Comparison of ENCODE assay signal across 12 mouse cellular contexts in the genomic region with DNA sequence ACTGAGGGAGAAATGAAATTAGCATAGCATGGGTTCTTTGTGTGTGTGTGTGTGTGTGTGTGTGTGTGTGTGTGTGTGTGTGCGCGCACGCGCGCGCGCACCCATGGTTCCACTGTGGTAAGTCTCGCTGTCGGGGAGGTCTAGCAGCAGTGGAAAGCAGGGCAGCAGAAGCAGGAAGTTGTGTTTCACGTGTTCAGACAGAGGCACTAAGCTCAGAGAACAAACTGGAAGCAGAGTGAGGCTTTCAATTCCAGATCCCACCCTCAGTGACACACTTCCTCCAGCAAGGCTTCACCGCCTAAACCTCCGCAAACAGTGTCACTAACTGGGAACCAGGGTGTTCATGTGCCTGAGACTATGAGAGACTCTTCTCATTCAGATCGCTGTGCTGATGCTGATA. TPM values are rescaled to one million over a fixed set of nuclear protein-coding genes. Genes with fewer than 3 reads are reported as not detected.
DNase-seq lines count a peak whose midpoint lies in the region; ATAC-seq and TF ChIP-seq lines count a peak whose summit lies in the region.
"Had no signal": no experiment of that assay in that cellular context is flagged by ENCODE, and none has a peak within 500 bp of the region (broad histone marks: within the 10 kb centered on the region; RNA-seq: fewer than 3 reads in every experiment).

No protein-coding gene starts in this region.

- H3K27me3 ChIP-seq in heart, postnatal 0 days (ENCODE audit: control insufficient read depth, insufficient read depth, low read length) = no peaks in the 10 kb centered on the region
- no peaks in the 10 kb centered on the region for H3K27me3 ChIP-seq in liver, embryonic 13.5 days
- H3K27me3 ChIP-seq in embryonic facial prominence, embryonic 10.5 days (replicated peaks; ENCODE audit: low read depth, poor library complexity, severe bottlenecking) = no peaks in the 10 kb centered on the region
- H3K27me3 ChIP-seq in stomach, postnatal 0 days (ENCODE audit: control insufficient read depth, insufficient read depth, low read length) = no peaks in the 10 kb centered on the region
- H3K27me3 ChIP-seq: forebrain, embryonic 13.5 days; hindbrain, embryonic 13.5 days had no signal

- H3K36me3 ChIP-seq in heart, postnatal 0 days (replicated peaks; ENCODE audit: control insufficient read depth, insufficient read depth, low read length) = peaks cover 16% of the 10 kb centered on the region; the same call in 1 of the 2 replicates
- peaks cover 5% of the 10 kb centered on the region for H3K36me3 ChIP-seq in liver, embryonic 13.5 days
- H3K36me3 ChIP-seq in embryonic facial prominence, embryonic 10.5 days (replicated peaks) = peaks cover 44% of the 10 kb centered on the region
- no peaks in the 10 kb centered on the region for H3K36me3 ChIP-seq in stomach, postnatal 0 days (ENCODE audit: control insufficient read depth, insufficient read depth, low read length)

- H3K4me2 ChIP-seq in heart, postnatal 0 days (ENCODE audit: low read depth, low read length) = no peak overlapping the region
- no peak overlapping the region for H3K4me2 ChIP-seq in liver, embryonic 13.5 days
- H3K4me2 ChIP-seq in stomach, postnatal 0 days (replicated peaks; ENCODE audit: low read depth) = no peak overlapping the region
- H3K4me2 ChIP-seq: forebrain, embryonic 13.5 days; hindbrain, embryonic 13.5 days had no signal

- H3K9me3 ChIP-seq in heart, postnatal 0 days (replicated peaks; ENCODE audit: control insufficient read depth, low read length) = no peaks in the 10 kb centered on the region
- H3K9me3 ChIP-seq in liver, embryonic 13.5 days (replicated peaks) = no peaks in the 10 kb centered on the region
- H3K9me3 ChIP-seq in embryonic facial prominence, embryonic 10.5 days = no peaks in the 10 kb centered on the region
- H3K9me3 ChIP-seq in stomach, postnatal 0 days (ENCODE audit: control insufficient read depth, low read length) = no peaks in the 10 kb centered on the region
- H3K9me3 ChIP-seq: forebrain, embryonic 13.5 days; G1E; hindbrain, embryonic 13.5 days had no signal

- WGBS in heart, postnatal 0 days = 91% methylated on average over 13 of the region's 13 CpGs
- 69% methylated on average over 13 of the region's 13 CpGs for WGBS in liver, embryonic 13.5 days (ENCODE audit: insufficient replicate concordance)
- 91% methylated on average over 13 of the region's 13 CpGs for WGBS in embryonic facial prominence, embryonic 10.5 days
- 86% methylated on average over 13 of the region's 13 CpGs for WGBS in stomach, postnatal 0 days

- ATAC-seq in heart, postnatal 0 days (ENCODE audit: insufficient read depth, low read depth) = no peak
- peak; percentile 92 for ATAC-seq in CD4-positive, CD25-positive, alpha-beta regulatory T cell, adult 4 months
- 0 out of 2 replicates have a peak, but pooled peaks have one; percentile 20 for ATAC-seq in liver, embryonic 13.5 days (ENCODE audit: low read depth)
- ATAC-seq in stomach, postnatal 0 days (ENCODE audit: low FRiP score, low TSS enrichment) = no peak
- ATAC-seq: forebrain, embryonic 13.5 days had no signal

- H3K27ac ChIP-seq in heart, postnatal 0 days (ENCODE audit: low read depth) = no peak overlapping the region
- peak overlapping the region; percentile 50; the same call in 1 of the 2 replicates for H3K27ac ChIP-seq in liver, embryonic 13.5 days
- H3K27ac ChIP-seq in embryonic facial prominence, embryonic 10.5 days (replicated peaks) = no peak overlapping the region
- H3K27ac ChIP-seq in stomach, postnatal 0 days (replicated peaks) = no peak overlapping the region
- H3K27ac ChIP-seq: forebrain, embryonic 13.5 days; hindbrain, embryonic 13.5 days had no signal

- TF ChIP-seq EP300 in heart, postnatal 0 days (IDR thresholded peaks at IDR 0.05; ENCODE audit: low read depth) = no peak
- TF ChIP-seq EP300 in stomach, postnatal 0 days (optimal IDR thresholded peaks at IDR 0.05) = no peak

- H3K9ac ChIP-seq in heart, postnatal 0 days (replicated peaks; ENCODE audit: low read depth, low read length) = no peak overlapping the region
- H3K9ac ChIP-seq in liver, embryonic 13.5 days = no peak overlapping the region
- no peak overlapping the region for H3K9ac ChIP-seq in stomach, postnatal 0 days (ENCODE audit: low read length)
- H3K9ac ChIP-seq: forebrain, embryonic 13.5 days; hindbrain, embryonic 13.5 days had no signal

- no peak for TF ChIP-seq CTCF in heart, postnatal 0 days (IDR thresholded peaks at IDR 0.05; ENCODE audit: low read depth)
- TF ChIP-seq CTCF in stomach, postnatal 0 days (IDR thresholded peaks at IDR 0.05; ENCODE audit: low read depth) = no peak

- no peaks in the 10 kb centered on the region for H3K4me1 ChIP-seq in heart, postnatal 0 days (ENCODE audit: control insufficient read depth, insufficient read depth)
- H3K4me1 ChIP-seq in liver, embryonic 13.5 days (replicated peaks) = peaks cover 33% of the 10 kb centered on the region
- 0 out of 2 replicates have a peak, but pooled peaks cover 2% of the 10 kb centered on the region for H3K4me1 ChIP-seq in embryonic facial prominence, embryonic 10.5 days
- no peaks in the 10 kb centered on the region for H3K4me1 ChIP-seq in stomach, postnatal 0 days (replicated peaks; ENCODE audit: control insufficient read depth, insufficient read depth)
- H3K4me1 ChIP-seq: forebrain, embryonic 13.5 days; hindbrain, embryonic 13.5 days had no signal

- no peak overlapping the region for H3K4me3 ChIP-seq in heart, postnatal 0 days (ENCODE audit: low read depth, low read length)
- no peak overlapping the region for H3K4me3 ChIP-seq in liver, embryonic 13.5 days (replicated peaks)
- no peak overlapping the region for H3K4me3 ChIP-seq in embryonic facial prominence, embryonic 10.5 days
- no peak overlapping the region for H3K4me3 ChIP-seq in stomach, postnatal 0 days (ENCODE audit: low read depth, low read length)
- H3K4me3 ChIP-seq: forebrain, embryonic 13.5 days; hindbrain, embryonic 13.5 days had no signal

- peak; percentile 30 for DNase-seq in heart, postnatal 0 days (ENCODE audit: low spot score)
- no peak for DNase-seq in heart, postnatal 4 days
- no peak for DNase-seq in liver, embryonic 13.5 days
- peak; percentile 60 to 71 for DNase-seq in spleen, adult 18-20 months
- no peak for DNase-seq in cerebellum, postnatal 14 days
- no peak for DNase-seq in embryonic facial prominence, embryonic 10.5 days (ENCODE audit: low spot score)
- DNase-seq in stomach, postnatal 0 days (ENCODE audit: low spot score) = no peak

RNA-seq across cellular contexts. Expression of a gene that starts 25.0 kb away (rescaled TPM):
- total RNA-seq in heart, postnatal 0 days (2014; rRNA removed; ENCODE audit: low replicate concordance) = not detected in 2 replicates
- not detected in 2 replicates for polyA plus RNA-seq in heart, postnatal 0 days (2015; fragmentation: Nextera tagmentation; extraction: Ambion mirVana)
- total RNA-seq in heart, postnatal 4 days (2021) = not detected
- not detected for polyA plus RNA-seq in CD4-positive, CD25-positive, alpha-beta regulatory T cell, adult 4 months (2017; shearing (Covaris generic))
- not detected in 2 replicates for polyA plus RNA-seq in liver, embryonic 13.5 days (2015; fragmentation: Nextera tagmentation; extraction: Ambion mirVana)
- not detected in 2 replicates for polyA plus RNA-seq in embryonic facial prominence, embryonic 10.5 days (2016; fragmentation: Nextera tagmentation; extraction: Ambion mirVana)
- not detected in 2 replicates for polyA plus RNA-seq in stomach, postnatal 0 days (2015; fragmentation: Nextera tagmentation; extraction: Ambion mirVana)
- total RNA-seq: G1E had no signal
- polyA plus RNA-seq: forebrain, embryonic 13.5 days; hindbrain, embryonic 13.5 days; small intestine, adult 2 months had no signal

RNA-seq across cellular contexts. Expression of a gene that starts 44.5 kb away (rescaled TPM):
- total RNA-seq in heart, postnatal 0 days (2014; rRNA removed; ENCODE audit: low replicate concordance) = 1.3 and 1.5 TPM in 2 replicates
- polyA plus RNA-seq in heart, postnatal 0 days (2015; fragmentation: Nextera tagmentation; extraction: Ambion mirVana) = 0.89 and 1.1 TPM in 2 replicates
- 1 to 10 TPM; 2.8 to 3.3 TPM for total RNA-seq in heart, postnatal 4 days (2021)
- polyA plus RNA-seq in CD4-positive, CD25-positive, alpha-beta regulatory T cell, adult 4 months (2017; shearing (Covaris generic)) = 100 to 1,000 TPM; 102 to 104 TPM
- polyA plus RNA-seq in liver, embryonic 13.5 days (2015; fragmentation: Nextera tagmentation; extraction: Ambion mirVana) = 0.96 and 1.3 TPM in 2 replicates
- 2.4 and 2.9 TPM in 2 replicates for polyA plus RNA-seq in embryonic facial prominence, embryonic 10.5 days (2016; fragmentation: Nextera tagmentation; extraction: Ambion mirVana)
- 1.8 and 2.0 TPM in 2 replicates for polyA plus RNA-seq in stomach, postnatal 0 days (2015; fragmentation: Nextera tagmentation; extraction: Ambion mirVana)

Comparison
In these comparisons a context has a peak if more than half of its experiments do, and no peak if none do; other contexts are left out.
1. DNase-seq: peak in heart, postnatal 0 days (single experiment) and spleen, adult 18-20 months (2 of 2); none in heart, postnatal 4 days (single experiment), liver, embryonic 13.5 days (single experiment), cerebellum, postnatal 14 days (0 of 2), embryonic facial prominence, embryonic 10.5 days (single experiment) and stomach, postnatal 0 days (single experiment).
2. ATAC-seq: peak in CD4-positive, CD25-positive, alpha-beta regulatory T cell, adult 4 months (single experiment) and liver, embryonic 13.5 days (single experiment); none in heart, postnatal 0 days (single experiment) and stomach, postnatal 0 days (single experiment).
3. RNA of a gene that starts 44.5 kb away (polyA plus RNA-seq): 102 to 104 TPM in CD4-positive, CD25-positive, alpha-beta regulatory T cell, adult 4 months; 2.4 to 2.9 TPM in embryonic facial prominence, embryonic 10.5 days, 1.8 to 2.0 TPM in stomach, postnatal 0 days, 0.89 to 1.1 TPM in heart, postnatal 0 days and 0.96 to 1.3 TPM in liver, embryonic 13.5 days; every median in the first group is over 10 times any median in the second.